Mouse (Mus musculus): Measurements from ENCODE around the gene Rasgrf1.
"Not testable (repeated sequence)": the region's sequence is repeated elsewhere in the genome, so short reads cannot be mapped to it uniquely, and the experiment has no call there.

The Rasgrf1 gene

GRCm38 (mm10) chr9:90042906-90043305 is 133.2 kb downstream of the Rasgrf1 start:
- DNase-seq = not testable (repeated sequence)

- no peak for DNase-seq
Measured at GRCm38 (mm10) chr9:90045191-90045590, 135.5 kb downstream of the Rasgrf1 start.

- peak in 1 of 2 experiments; percentile 6 for DNase-seq
Measured at GRCm38 (mm10) chr9:90047937-90048627, 138.4 kb downstream of the Rasgrf1 start.

GRCm38 (mm10) chr9:90053852-90054251 is 144.1 kb downstream of the Rasgrf1 start, which contains the start of gene Ctsh:
Ctsh (plus strand) TSS chr9:90054152.
- no peak for DNase-seq

- peak; percentile 23 to 30 for DNase-seq
Measured at GRCm38 (mm10) chr9:90054371-90055145, 144.8 kb downstream of the Rasgrf1 start.

- no peak for DNase-seq
Measured at GRCm38 (mm10) chr9:90055409-90055808, 145.7 kb downstream of the Rasgrf1 start.

GRCm38 (mm10) chr9:90055911-90056310 is 146.2 kb downstream of the Rasgrf1 start:
- DNase-seq = no peak

GRCm38 (mm10) chr9:90056716-90057115 is 147.0 kb downstream of the Rasgrf1 start:
- DNase-seq = peak; percentile 56 to 67

- no peak for DNase-seq
Measured at GRCm38 (mm10) chr9:90059828-90060573, 150.3 kb downstream of the Rasgrf1 start.

- no peak for DNase-seq
Measured at GRCm38 (mm10) chr9:90060574-90060875, 150.8 kb downstream of the Rasgrf1 start.

- DNase-seq = not testable (repeated sequence)
Measured at GRCm38 (mm10) chr9:90060932-90061331, 151.2 kb downstream of the Rasgrf1 start.

- no peak for DNase-seq
Measured at GRCm38 (mm10) chr9:90067341-90067740, 157.6 kb downstream of the Rasgrf1 start.

GRCm38 (mm10) chr9:90068786-90069185 is 159.1 kb downstream of the Rasgrf1 start:
- DNase-seq = no peak

- DNase-seq = no peak
Measured at GRCm38 (mm10) chr9:90069485-90069884, 159.8 kb downstream of the Rasgrf1 start.

- no peak for DNase-seq
Measured at GRCm38 (mm10) chr9:90070174-90070573, 160.5 kb downstream of the Rasgrf1 start.

- DNase-seq = no peak
Measured at GRCm38 (mm10) chr9:90075336-90075735, 165.6 kb downstream of the Rasgrf1 start.

GRCm38 (mm10) chr9:90076131-90076530 is 166.4 kb downstream of the Rasgrf1 start:
- DNase-seq = no peak

Data from cerebellum, postnatal 14 days (tissue).